Mouse (Mus musculus): ENCODE measurements at regions not wholly inside any gene's neighbourhood (a gene's known extent, or its start where the extent isn't known, plus 50 kb on each side); places are given as distances from the start of the nearest gene placed in this dataset.
"Not testable (repeated sequence)": the region's sequence is repeated elsewhere in the genome, so short reads cannot be mapped to it uniquely, and the experiment has no call there.

- DNase-seq (ENCODE audit: low spot score): no peak
These were observed 58.3 kb downstream of the Vcpkmt start for GRCm38 (mm10) chr12:69524337-69525035.

DNA sequence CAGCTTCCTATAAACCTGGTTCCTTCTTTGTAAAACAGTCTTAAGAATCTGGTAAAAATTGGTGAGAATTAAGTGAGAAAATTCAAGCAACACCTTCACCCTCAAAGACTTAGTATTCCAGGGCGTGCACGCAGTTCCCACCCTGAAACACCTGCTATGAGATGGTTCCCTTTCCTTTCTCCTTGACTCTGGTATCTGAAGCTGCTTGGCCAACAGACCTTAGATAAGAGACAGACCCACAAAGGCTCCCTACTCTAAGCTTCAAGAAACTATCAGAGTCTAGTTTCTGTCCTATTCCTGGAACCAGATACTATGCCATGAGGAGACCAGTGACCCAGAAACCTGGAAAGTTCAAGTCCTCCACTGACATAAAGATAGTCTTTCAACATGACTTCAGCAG is 63.0 kb downstream of the Vcpkmt start:
- no peak for DNase-seq (ENCODE audit: low spot score)

DNA sequence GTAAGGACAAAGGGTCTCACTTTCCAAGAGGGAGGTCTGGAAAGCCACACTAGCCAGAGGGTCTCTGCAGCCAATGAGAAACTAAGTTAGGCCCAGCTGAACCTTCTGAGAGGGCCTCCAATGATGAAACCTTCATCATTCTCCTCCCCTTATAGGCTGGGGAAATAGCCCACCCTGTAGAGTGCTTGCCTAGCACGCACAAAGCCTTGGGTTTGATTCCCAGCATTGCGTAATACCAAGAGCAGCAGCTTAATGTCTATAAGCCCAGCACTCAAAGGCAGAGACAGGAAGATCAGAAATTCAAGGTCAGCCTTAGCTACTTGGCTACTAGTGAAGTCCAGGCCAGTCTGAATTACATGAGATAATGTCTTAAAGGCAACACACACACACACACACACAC is 63.8 kb downstream of the Vcpkmt start:
- no peak for DNase-seq (ENCODE audit: low spot score)

GRCm38 (mm10) chr12:69517616-69518015 is 65.2 kb downstream of the Vcpkmt start:
- no peak for DNase-seq (ENCODE audit: low spot score)

DNA sequence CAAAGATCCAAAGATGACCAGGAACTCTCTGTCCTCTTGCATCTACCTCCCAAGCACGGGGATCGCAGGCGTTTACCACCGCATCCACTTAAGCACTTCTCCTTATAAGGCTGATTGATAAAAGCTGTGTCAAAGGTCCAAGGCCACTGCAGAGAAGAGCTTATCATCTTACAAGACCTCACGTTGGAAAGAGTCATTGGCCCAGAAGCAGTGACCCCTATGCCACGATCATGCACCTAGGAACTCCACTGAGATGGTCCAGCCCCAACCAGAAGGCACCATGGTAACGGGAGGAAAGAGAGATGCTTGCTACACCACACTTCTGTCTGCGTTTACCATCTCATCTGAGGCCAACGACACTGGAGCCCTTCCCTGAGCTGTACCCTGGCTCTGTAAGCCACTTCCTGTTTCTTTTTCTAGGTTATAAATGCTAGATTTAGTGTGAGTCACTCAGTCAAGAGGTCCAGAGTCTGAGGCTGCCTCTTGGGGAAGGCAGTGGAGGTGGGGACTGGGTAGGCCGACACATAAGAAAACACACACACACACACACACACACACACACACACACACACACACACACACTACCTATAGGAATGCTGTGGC is 66.4 kb downstream of the Vcpkmt start:
- DNase-seq (ENCODE audit: low spot score): no peak

GRCm38 (mm10) chr12:69515850-69516249 is 67.0 kb downstream of the Vcpkmt start:
- DNase-seq (ENCODE audit: low spot score): no peak

DNA sequence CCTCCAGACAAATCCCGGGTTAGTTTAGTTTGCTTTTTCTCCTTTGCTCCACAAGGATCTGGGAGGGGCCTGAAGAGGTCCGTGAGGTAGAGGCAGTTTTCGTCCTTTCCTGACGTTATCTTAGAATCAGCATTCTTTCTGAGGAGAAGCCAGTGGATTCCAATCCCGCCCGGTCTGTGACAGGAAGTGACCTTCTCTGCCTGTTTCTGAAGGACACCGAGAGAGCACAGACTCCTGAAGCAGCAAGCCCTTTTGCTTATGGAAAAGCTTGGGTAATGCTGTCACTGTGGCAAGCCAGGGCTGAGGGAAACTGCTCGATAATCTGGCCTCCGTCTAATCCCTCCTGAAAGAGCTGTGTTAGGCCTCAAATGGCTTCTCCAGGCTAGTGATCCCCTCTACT is 67.7 kb downstream of the Vcpkmt start:
- no peak for DNase-seq (ENCODE audit: low spot score)

DNA sequence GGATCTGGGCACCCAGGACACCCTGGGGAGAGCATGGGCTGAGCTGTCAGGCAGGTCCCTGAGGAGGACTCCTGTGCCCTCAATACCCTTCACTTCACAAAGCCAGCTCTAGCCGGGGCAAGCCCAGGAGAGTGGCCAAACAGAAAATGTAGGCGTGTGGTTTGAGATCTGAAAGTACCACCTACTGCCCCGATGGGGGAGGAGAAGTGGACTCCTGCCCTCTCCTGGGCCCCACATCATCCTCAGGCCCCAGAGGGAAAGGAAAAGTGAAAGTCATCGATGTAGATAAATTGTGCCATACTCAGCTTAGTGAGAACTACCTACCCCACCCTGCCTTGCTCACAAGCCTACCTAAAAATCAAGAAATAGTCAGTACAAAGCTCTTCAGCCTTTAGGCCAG is 69.7 kb downstream of the Vcpkmt start:
- DNase-seq (ENCODE audit: low spot score): no peak

DNA sequence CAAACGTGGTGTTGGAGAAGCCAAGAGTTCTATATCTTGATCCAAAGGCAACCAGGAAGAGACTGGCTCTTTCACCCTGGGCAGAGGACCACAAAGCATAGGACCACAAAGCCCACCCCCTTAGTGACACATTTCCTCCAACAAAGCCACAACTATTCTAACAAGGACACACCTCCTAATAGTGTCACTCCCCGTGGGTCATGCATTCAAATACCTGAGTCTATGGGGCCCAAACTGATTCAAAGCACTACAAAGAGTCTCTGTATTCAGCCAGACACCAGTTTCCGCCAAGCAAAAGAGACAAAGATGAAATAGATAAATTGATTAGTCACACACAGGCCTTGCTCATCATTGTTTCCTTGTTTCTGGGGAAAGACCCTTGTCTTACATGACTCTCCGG is 72.1 kb downstream of the Vcpkmt start:
- DNase-seq (ENCODE audit: low spot score): peak; percentile 66

GRCm38 (mm10) chr12:69509180-69509579 is 73.6 kb downstream of the Vcpkmt start:
- not testable (repeated sequence) for DNase-seq (ENCODE audit: low spot score)

GRCm38 (mm10) chr12:69507906-69508305 is 74.9 kb downstream of the Vcpkmt start:
- DNase-seq (ENCODE audit: low spot score): no peak

GRCm38 (mm10) chr12:69507333-69507732 is 75.5 kb downstream of the Vcpkmt start:
- no peak for DNase-seq (ENCODE audit: low spot score)

GRCm38 (mm10) chr12:69502706-69503070 is 80.1 kb downstream of the Vcpkmt start:
- DNase-seq (ENCODE audit: low spot score): no peak

GRCm38 (mm10) chr12:69501783-69502705 is 80.8 kb downstream of the Vcpkmt start:
- peak; percentile 84 for DNase-seq (ENCODE audit: low spot score)

- no peak for DNase-seq (ENCODE audit: low spot score)
These were observed 81.5 kb downstream of the Vcpkmt start for GRCm38 (mm10) chr12:69501346-69501730.

GRCm38 (mm10) chr12:69500600-69501345 is 82.1 kb downstream of the Vcpkmt start:
- DNase-seq (ENCODE audit: low spot score): no peak

GRCm38 (mm10) chr12:69497121-69497520 is 85.7 kb downstream of the Vcpkmt start:
- peak; percentile 81 for DNase-seq (ENCODE audit: low spot score)

DNA sequence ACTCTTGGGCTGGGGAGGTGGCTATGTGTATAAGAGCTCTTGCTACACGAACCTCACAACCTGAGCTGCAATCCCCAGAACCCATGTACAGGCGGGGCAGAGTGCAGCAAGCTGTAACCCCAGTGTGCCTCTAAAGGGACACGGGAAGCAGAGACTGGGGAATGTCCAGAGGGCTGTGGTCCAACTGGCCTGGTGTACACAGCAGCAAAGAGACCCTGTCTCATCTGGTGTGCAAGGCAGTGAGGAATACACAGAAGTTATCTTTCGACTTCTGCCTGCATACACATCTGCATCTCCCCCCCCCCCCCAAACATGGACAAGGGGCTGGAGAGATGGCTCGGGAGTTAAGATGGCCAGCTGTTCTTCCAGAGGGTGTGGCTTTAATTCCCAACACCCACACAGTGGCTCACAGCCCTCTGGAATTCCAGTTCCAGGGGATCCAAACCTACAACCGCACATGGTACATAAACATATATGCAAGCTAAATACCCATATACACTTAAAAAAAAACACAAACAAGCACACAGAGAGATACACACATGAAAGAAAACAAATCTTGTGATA is 86.4 kb downstream of the Vcpkmt start:
- no peak for DNase-seq (ENCODE audit: low spot score)

GRCm38 (mm10) chr12:69495776-69496175 is 87.1 kb downstream of the Vcpkmt start:
- no peak for DNase-seq (ENCODE audit: low spot score)

- no peak for DNase-seq (ENCODE audit: low spot score)
These were observed 88.2 kb downstream of the Vcpkmt start for GRCm38 (mm10) chr12:69494648-69495047.

DNA sequence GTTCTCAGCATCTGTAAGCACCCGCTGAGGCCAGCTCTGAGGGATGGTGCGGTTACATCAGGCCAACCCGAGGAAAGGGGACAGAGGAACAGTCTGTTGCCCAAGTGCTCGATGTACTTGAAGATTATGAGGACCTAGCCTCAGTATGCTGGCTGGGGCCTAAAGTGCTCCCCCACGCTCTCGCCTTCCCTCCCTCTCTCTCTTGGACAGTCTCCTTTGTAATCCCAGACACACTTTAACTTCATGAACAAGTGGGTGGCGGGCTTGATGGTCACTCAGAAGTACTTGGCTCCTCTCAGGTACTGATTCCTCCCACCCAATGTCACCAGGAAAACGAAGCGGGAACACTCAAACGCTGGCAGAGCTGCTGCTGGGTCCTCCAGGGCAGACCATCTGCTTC is 93.1 kb downstream of the Vcpkmt start:
- DNase-seq (ENCODE audit: low spot score): no peak

GRCm38 (mm10) chr12:69486903-69487302 is 95.9 kb downstream of the Vcpkmt start:
- DNase-seq (ENCODE audit: low spot score): no peak

All from MN1 (cell line).